Mouse (Mus musculus) lung, adult 18-20 months (tissue): ENCODE results near the gene Clk3.

ENCODE experiments used
- DNase-seq, 2 experiments: peaks; one replicate each; pipeline ENCODE4 v3.0.0; 2022; ENCODE audit warnings: mixed read lengths in 2 of 2

Gene Clk3

GRCm38 (mm10) chr9:57765364-57766351 lies at the start of gene Clk3:
Clk3 (minus strand) TSS chr9:57765860.
- peak; percentile 73 to 79 for DNase-seq

- DNase-seq: no peak
These were observed 49.2 kb upstream of the Clk3 start for GRCm38 (mm10) chr9:57814866-57815265.

- DNase-seq: no peak
These were observed 48.4 kb upstream of the Clk3 start for GRCm38 (mm10) chr9:57814014-57814413.

- DNase-seq: no peak
These were observed 46.4 kb upstream of the Clk3 start for GRCm38 (mm10) chr9:57811793-57812733.

GRCm38 (mm10) chr9:57810691-57811090 lies 45.0 kb upstream of the Clk3 start:
- DNase-seq: no peak

- no peak for DNase-seq
These were observed 43.2 kb upstream of the Clk3 start for GRCm38 (mm10) chr9:57808771-57809310.

GRCm38 (mm10) chr9:57807174-57807651 lies 41.6 kb upstream of the Clk3 start:
- DNase-seq: no peak

GRCm38 (mm10) chr9:57806066-57806481 lies 40.4 kb upstream of the Clk3 start:
- DNase-seq: no peak

GRCm38 (mm10) chr9:57805087-57805737 lies 39.6 kb upstream of the Clk3 start:
- no peak for DNase-seq

- peak; percentile 40 to 60 for DNase-seq
These were observed 38.2 kb upstream of the Clk3 start for GRCm38 (mm10) chr9:57803839-57804238.

GRCm38 (mm10) chr9:57803047-57803446 lies 37.4 kb upstream of the Clk3 start:
- peak in 1 of 2 experiments; percentile 24 for DNase-seq

- DNase-seq: peak; percentile 57 to 70
These were observed 34.8 kb upstream of the Clk3 start for GRCm38 (mm10) chr9:57800325-57800975.

GRCm38 (mm10) chr9:57798725-57799253 lies 33.1 kb upstream of the Clk3 start:
- DNase-seq: peak; percentile 35 to 52

GRCm38 (mm10) chr9:57797456-57797855 lies 31.8 kb upstream of the Clk3 start:
- no peak for DNase-seq

- no peak for DNase-seq
These were observed 24.1 kb upstream of the Clk3 start for GRCm38 (mm10) chr9:57789733-57790132.

GRCm38 (mm10) chr9:57782656-57783055 lies 17.0 kb upstream of the Clk3 start:
- no peak for DNase-seq

GRCm38 (mm10) chr9:57775736-57776135 lies 10.1 kb upstream of the Clk3 start:
- DNase-seq: no peak

- DNase-seq: no peak
These were observed 9.4 kb upstream of the Clk3 start for GRCm38 (mm10) chr9:57775026-57775425.

GRCm38 (mm10) chr9:57774168-57774567 lies 8.5 kb upstream of the Clk3 start:
- DNase-seq: no peak

GRCm38 (mm10) chr9:57773754-57774153 lies 8.1 kb upstream of the Clk3 start:
- no peak for DNase-seq

GRCm38 (mm10) chr9:57770836-57771235 lies 5.2 kb upstream of the Clk3 start:
- no peak for DNase-seq
